Mouse (Mus musculus) lung, postnatal 4 days (tissue): ENCODE results near the gene Gstt4.

Experiments
- DNase-seq, 2 experiments: peaks; one replicate each; pipeline ENCODE4 v3.0.0; 2021

Gene Gstt4

GRCm38 (mm10) chr10:75835307-75835706 lies 13.0 kb upstream of the Gstt4 start:
- DNase-seq = peak; percentile 66 to 70

GRCm38 (mm10) chr10:75834721-75835120 lies 12.4 kb upstream of the Gstt4 start:
- no peak for DNase-seq

- peak; percentile 84 for DNase-seq
These were observed 11.9 kb upstream of the Gstt4 start for GRCm38 (mm10) chr10:75834250-75834649.

GRCm38 (mm10) chr10:75833456-75834080 lies 11.2 kb upstream of the Gstt4 start:
- DNase-seq = peak; percentile 53 to 60

- peak; percentile 74 to 80 for DNase-seq
These were observed 10.0 kb upstream of the Gstt4 start for GRCm38 (mm10) chr10:75832272-75832895.

GRCm38 (mm10) chr10:75830275-75830670 lies 7.9 kb upstream of the Gstt4 start:
- no peak for DNase-seq

GRCm38 (mm10) chr10:75829529-75830274 lies 7.4 kb upstream of the Gstt4 start:
- DNase-seq = no peak

- peak; percentile 42 to 78 for DNase-seq
These were observed 6.2 kb upstream of the Gstt4 start for GRCm38 (mm10) chr10:75828500-75828931.

- peak; percentile 63 to 74 for DNase-seq
These were observed 5.5 kb upstream of the Gstt4 start for GRCm38 (mm10) chr10:75827668-75828360.

GRCm38 (mm10) chr10:75824530-75824929 lies 2.2 kb upstream of the Gstt4 start:
- no peak for DNase-seq

GRCm38 (mm10) chr10:75823782-75824181 lies 1.4 kb upstream of the Gstt4 start:
- no peak for DNase-seq

- no peak for DNase-seq
These were observed 2.5 kb downstream of the Gstt4 start for GRCm38 (mm10) chr10:75819882-75820281.

GRCm38 (mm10) chr10:75818641-75819040 lies 3.7 kb downstream of the Gstt4 start:
- no peak for DNase-seq

GRCm38 (mm10) chr10:75804217-75804616 lies 18.1 kb downstream of the Gstt4 start:
- no peak for DNase-seq

- DNase-seq = peak; percentile 72 to 78
These were observed 24.1 kb downstream of the Gstt4 start, which contains the start of gene Gstt1 for GRCm38 (mm10) chr10:75798176-75798696. TSS of gene Gstt1 (minus strand) at chr10:75798584.

GRCm38 (mm10) chr10:75797619-75798175 lies 24.6 kb downstream of the Gstt4 start:
- peak; percentile 56 to 70 for DNase-seq

- peak; percentile 34 to 50 for DNase-seq
These were observed 25.4 kb downstream of the Gstt4 start for GRCm38 (mm10) chr10:75796731-75797516.

- peak; percentile 58 to 70 for DNase-seq
These were observed 27.5 kb downstream of the Gstt4 start for GRCm38 (mm10) chr10:75794880-75795279.

- no peak for DNase-seq
These were observed 31.6 kb downstream of the Gstt4 start for GRCm38 (mm10) chr10:75790773-75791172.

- DNase-seq = peak in 1 of 2 experiments; percentile 30
These were observed 32.5 kb downstream of the Gstt4 start for GRCm38 (mm10) chr10:75789841-75790240.

GRCm38 (mm10) chr10:75789081-75789735 lies 33.1 kb downstream of the Gstt4 start:
- no peak for DNase-seq
